Mouse (Mus musculus): ENCODE data around the gene Olfr1308.

Gene Olfr1308

GRCm38 (mm10) chr2:111964844-111965243 lies at the start of gene Olfr1308:
Gene Olfr1308, minus strand, starts transcription at chr2:111964944.
- no peak for DNase-seq (ENCODE audit: low read depth, low spot score)

DNA sequence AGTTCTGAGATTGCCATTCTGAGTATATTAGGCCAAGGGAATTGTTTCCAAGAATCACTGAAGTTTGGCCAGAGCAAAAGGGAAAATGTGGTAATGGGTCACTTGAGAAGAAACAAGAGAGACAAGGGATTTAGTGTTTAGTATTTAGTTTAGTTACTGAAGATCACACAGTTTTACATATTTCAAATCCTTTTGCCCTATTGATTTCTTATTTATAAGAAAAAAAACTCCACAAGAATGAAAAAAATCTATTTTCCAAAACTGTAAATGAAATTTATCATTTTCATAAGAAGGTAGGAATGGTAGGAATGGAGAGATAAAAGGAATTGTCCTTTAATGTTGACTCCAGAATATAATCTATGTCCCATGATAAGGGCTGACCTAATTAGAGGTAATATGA lies 47.9 kb upstream of the Olfr1308 start, which contains the start of gene Olfr1310:
Gene Olfr1310 (minus strand): TSS at position 101 of the 400 bp plus-strand sequence.
- no peak for DNase-seq (ENCODE audit: low read depth, low spot score)

GRCm38 (mm10) chr2:111990181-111990580 lies 25.4 kb upstream of the Olfr1308 start, which contains the start of gene Olfr1309:
Gene Olfr1309, minus strand, starts transcription at chr2:111990281.
- DNase-seq (ENCODE audit: low read depth, low spot score), result no peak

DNA sequence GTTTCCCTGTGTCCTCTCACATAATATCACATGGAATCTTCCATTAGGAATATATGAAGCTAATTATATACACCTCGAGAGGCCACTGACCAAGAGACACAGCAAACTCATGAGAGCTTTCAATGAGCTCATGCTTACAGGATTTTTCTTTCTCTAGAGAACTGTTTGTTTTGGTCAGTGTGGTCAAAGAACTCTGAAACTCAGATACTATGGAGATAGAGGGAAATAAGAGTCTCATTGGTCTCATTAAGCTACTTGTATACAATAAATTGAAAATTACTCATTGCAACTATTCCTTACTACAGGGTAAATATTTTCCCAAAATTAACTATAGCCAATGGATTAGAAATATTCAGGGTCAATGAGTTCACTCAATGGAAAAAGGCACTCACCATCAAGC lies 15.4 kb downstream of the Olfr1308 start, which contains the start of gene Olfr1307:
Gene Olfr1307 (minus strand): TSS at position 101 of the 400 bp plus-strand sequence.
- no peak for DNase-seq (ENCODE audit: low read depth, low spot score)

GRCm38 (mm10) chr2:111916171-111916570 lies 48.6 kb downstream of the Olfr1308 start, which contains the start of gene Olfr1306:
Gene Olfr1306, minus strand, starts transcription at chr2:111916271.
- DNase-seq (ENCODE audit: low read depth, low spot score), result no peak

Measured in mesoderm, embryonic 11.5 days (tissue).